Mouse (Mus musculus): Measurements from ENCODE around the gene Phactr2. TPM values are rescaled to one million over a fixed set of nuclear protein-coding genes. Genes with fewer than 3 reads are reported as not detected.

Gene Phactr2
- polyA plus RNA-seq, 1 experiment from 2014 or later = 7.2 TPM

DNA sequence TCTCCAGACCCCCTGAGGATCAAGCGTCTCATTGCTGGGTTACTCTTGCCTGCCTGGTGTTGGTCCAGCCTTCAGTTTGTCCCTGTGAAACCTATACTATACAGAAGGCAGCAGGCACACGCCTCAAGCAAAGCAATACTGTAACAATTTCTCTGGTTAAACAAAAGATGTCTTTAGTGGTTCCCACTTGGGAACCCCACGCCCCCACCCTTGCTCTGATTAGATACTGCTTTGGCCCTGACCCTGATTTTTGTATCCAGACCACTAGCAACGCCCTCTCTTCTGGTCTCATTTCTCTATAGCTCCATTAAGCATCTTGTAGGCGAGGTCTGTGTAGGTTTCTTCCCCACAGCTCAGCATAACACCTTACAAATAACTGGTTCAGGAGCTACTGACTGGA is 159.2 kb downstream of the Phactr2 start:
- no peak overlapping the region for H3K9ac ChIP-seq (ENCODE audit: low read length)
- no peaks in the 10 kb centered on the region for H3K9me3 ChIP-seq (replicated peaks; ENCODE audit: control insufficient read depth, low read length)
- no peaks in the 10 kb centered on the region for H3K27me3 ChIP-seq (replicated peaks; ENCODE audit: control insufficient read depth, insufficient read depth, low read length)
- DNase-seq (ENCODE audit: low spot score) = no peak
- H3K4me1 ChIP-seq (ENCODE audit: control insufficient read depth, insufficient read depth, low read length) = peaks cover 13% of the 10 kb centered on the region; the same call in 1 of the 2 replicates
- no peaks in the 10 kb centered on the region for H3K36me3 ChIP-seq (ENCODE audit: control insufficient read depth, insufficient read depth, low read length)
- no peak overlapping the region for H3K27ac ChIP-seq (ENCODE audit: low read depth, low read length)
- ATAC-seq = no peak
- no peak overlapping the region for H3K4me3 ChIP-seq (ENCODE audit: low read depth, low read length)
- no peak overlapping the region for H3K4me2 ChIP-seq (ENCODE audit: low read length)
- WGBS = 77% methylated on average over 5 of the region's 5 CpGs

DNA sequence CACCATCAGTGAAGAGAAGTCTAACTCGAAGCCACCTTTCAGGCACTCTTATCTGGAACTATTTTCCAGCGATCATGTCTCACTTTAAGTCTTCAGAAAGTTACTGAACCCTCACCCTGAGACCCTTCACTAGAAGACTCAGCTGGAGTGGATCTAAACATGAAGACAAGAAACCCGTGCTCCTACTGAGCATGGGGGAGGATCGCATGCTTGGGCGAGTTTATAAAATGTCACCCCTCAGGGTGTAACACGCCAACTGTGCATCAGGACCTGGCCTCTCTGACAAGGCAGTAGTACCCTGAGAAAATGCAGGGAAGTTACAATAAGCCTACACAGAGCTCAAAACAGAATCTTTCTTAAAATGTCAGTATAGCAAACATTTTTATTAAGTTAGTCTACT is 161.6 kb downstream of the Phactr2 start:
- H3K36me3 ChIP-seq (ENCODE audit: control insufficient read depth, insufficient read depth, low read length) = no peaks in the 10 kb centered on the region
- WGBS = 43% methylated on average over 6 of the region's 6 CpGs
- no peak for ATAC-seq

DNA sequence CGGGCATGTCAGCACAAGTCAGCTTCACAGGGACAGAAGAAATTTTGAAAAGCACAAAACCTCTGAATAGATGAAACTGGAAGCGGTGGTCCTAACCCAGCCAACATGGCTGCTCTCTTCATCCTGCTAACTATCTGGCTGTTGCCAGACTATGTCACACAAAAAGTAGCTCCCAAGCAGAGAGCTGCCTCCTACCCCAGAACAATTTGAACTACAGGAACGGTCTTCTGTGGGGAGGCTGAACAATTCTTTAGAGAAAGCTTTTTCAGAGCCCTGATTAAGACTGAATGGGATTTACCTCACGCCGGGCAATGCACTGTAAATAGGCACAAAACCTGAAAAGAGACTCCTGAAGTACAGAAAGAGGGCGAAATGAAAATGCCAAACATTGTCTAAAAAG is 162.6 kb downstream of the Phactr2 start:
- DNase-seq (ENCODE audit: low spot score) (peak; percentile 54), ATAC-seq (0 out of 2 replicates have a peak, but pooled peaks have one; percentile 41)
- no peak overlapping the region for H3K4me3 ChIP-seq (ENCODE audit: low read depth, low read length)
- H3K27ac ChIP-seq (ENCODE audit: low read depth, low read length) = peak overlapping the region; percentile 65; the same call in 1 of the 2 replicates
- H3K36me3 ChIP-seq (ENCODE audit: control insufficient read depth, insufficient read depth, low read length) = no peaks in the 10 kb centered on the region
- no peaks in the 10 kb centered on the region for H3K9me3 ChIP-seq (replicated peaks; ENCODE audit: control insufficient read depth, low read length)
- WGBS = 6% methylated on average over 6 of the region's 6 CpGs
- H3K27me3 ChIP-seq (replicated peaks; ENCODE audit: control insufficient read depth, insufficient read depth, low read length) = no peaks in the 10 kb centered on the region
- H3K9ac ChIP-seq (ENCODE audit: low read length) = no peak overlapping the region
- H3K4me2 ChIP-seq (ENCODE audit: low read length) = no peak overlapping the region
- peaks cover 13% of the 10 kb centered on the region; the same call in 1 of the 2 replicates for H3K4me1 ChIP-seq (ENCODE audit: control insufficient read depth, insufficient read depth, low read length)

More for the DNA sequence above, 161.6 kb downstream of the Phactr2 start:
- no peak for DNase-seq (ENCODE audit: low spot score)
- Histone ChIP-seq H3K9ac (ENCODE audit: low read length) (no peak overlapping the region), H3K4me2 (ENCODE audit: low read length) (no peak overlapping the region), H3K27me3 (replicated peaks; ENCODE audit: control insufficient read depth, insufficient read depth, low read length) (no peaks in the 10 kb centered on the region), H3K9me3 (replicated peaks; ENCODE audit: control insufficient read depth, low read length) (no peaks in the 10 kb centered on the region), H3K4me1 (ENCODE audit: control insufficient read depth, insufficient read depth, low read length) (peaks cover 13% of the 10 kb centered on the region; the same call in 1 of the 2 replicates), H3K27ac (ENCODE audit: low read depth, low read length) (no peak overlapping the region), H3K4me3 (ENCODE audit: low read depth, low read length) (no peak overlapping the region)

DNA sequence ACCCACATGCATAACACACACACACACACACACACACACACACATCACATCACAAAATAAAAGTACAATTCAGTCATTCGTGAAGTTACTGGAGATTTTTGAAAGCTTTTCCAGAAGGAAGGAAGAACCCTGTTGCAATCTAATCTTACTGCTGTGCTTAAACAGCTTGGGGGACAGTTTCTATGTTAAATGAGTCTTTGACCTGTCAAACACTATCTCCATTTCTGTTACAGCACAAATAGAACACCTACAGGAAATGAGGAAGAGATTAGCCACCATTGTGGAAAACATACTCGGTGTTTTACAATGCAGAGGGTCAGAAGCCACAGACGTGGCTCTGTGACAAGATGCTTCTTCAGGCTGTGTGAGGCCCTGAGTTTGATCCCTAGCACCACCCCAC is 164.1 kb downstream of the Phactr2 start:
- H3K27ac ChIP-seq (ENCODE audit: low read depth, low read length) = no peak overlapping the region
- peaks cover 16% of the 10 kb centered on the region; the same call in 1 of the 2 replicates for H3K4me1 ChIP-seq (ENCODE audit: control insufficient read depth, insufficient read depth, low read length)
- no peak overlapping the region for H3K4me3 ChIP-seq (ENCODE audit: low read depth, low read length)
- H3K4me2 ChIP-seq (ENCODE audit: low read length) = no peak overlapping the region
- H3K36me3 ChIP-seq (ENCODE audit: control insufficient read depth, insufficient read depth, low read length) = no peaks in the 10 kb centered on the region
- ATAC-seq (no peak), DNase-seq (ENCODE audit: low spot score) (no peak)
- no peaks in the 10 kb centered on the region for H3K27me3 ChIP-seq (replicated peaks; ENCODE audit: control insufficient read depth, insufficient read depth, low read length)
- no peaks in the 10 kb centered on the region for H3K9me3 ChIP-seq (replicated peaks; ENCODE audit: control insufficient read depth, low read length)
- WGBS = 62% methylated on average over 3 of the region's 3 CpGs
- no peak overlapping the region for H3K9ac ChIP-seq (ENCODE audit: low read length)

DNA sequence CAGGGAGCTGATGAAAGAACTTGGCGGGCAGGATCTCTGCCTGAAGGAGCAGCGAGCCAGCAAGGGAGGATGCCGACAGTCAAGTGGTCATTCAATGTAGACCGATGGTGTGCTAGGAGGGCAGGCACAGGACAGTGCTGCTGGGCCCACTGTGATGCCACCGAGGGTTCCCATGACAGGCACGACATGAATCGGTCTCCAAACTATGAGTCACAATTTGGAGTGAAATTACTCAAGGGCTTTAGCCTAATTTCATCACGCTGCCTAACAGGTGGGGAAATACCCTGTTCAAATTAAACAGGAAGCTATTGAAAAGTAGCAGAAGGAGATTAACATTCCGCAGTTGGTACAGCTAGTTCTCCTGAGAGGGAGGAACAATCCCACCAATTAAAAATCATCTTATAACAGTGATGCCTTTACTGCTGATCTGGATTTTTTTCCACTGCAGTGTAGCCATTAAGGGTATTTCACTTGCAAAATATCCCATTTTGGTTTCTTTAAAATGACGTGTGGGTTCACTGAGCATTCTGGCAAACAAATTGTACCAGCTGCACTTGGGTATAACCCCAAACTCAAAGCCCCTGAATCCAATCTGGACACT is 169.5 kb downstream of the Phactr2 start:
- DNase-seq (ENCODE audit: low spot score) (peak; percentile 93), ATAC-seq (peak; percentile 92)
- WGBS = 12% methylated on average over 10 of the region's 10 CpGs
- Histone ChIP-seq H3K27me3 (replicated peaks; ENCODE audit: control insufficient read depth, insufficient read depth, low read length) (no peaks in the 10 kb centered on the region), H3K27ac (ENCODE audit: low read depth, low read length) (peak overlapping the region; percentile 72; the same call in 1 of the 2 replicates), H3K36me3 (ENCODE audit: control insufficient read depth, insufficient read depth, low read length) (no peaks in the 10 kb centered on the region), H3K4me3 (ENCODE audit: low read depth, low read length) (no peak overlapping the region), H3K9me3 (replicated peaks; ENCODE audit: control insufficient read depth, low read length) (no peaks in the 10 kb centered on the region), H3K4me2 (ENCODE audit: low read length) (peak overlapping the region; percentile 21; the same call in 1 of the 2 replicates), H3K4me1 (ENCODE audit: control insufficient read depth, insufficient read depth, low read length) (peaks cover 15% of the 10 kb centered on the region), H3K9ac (ENCODE audit: low read length) (no peak overlapping the region)

DNA sequence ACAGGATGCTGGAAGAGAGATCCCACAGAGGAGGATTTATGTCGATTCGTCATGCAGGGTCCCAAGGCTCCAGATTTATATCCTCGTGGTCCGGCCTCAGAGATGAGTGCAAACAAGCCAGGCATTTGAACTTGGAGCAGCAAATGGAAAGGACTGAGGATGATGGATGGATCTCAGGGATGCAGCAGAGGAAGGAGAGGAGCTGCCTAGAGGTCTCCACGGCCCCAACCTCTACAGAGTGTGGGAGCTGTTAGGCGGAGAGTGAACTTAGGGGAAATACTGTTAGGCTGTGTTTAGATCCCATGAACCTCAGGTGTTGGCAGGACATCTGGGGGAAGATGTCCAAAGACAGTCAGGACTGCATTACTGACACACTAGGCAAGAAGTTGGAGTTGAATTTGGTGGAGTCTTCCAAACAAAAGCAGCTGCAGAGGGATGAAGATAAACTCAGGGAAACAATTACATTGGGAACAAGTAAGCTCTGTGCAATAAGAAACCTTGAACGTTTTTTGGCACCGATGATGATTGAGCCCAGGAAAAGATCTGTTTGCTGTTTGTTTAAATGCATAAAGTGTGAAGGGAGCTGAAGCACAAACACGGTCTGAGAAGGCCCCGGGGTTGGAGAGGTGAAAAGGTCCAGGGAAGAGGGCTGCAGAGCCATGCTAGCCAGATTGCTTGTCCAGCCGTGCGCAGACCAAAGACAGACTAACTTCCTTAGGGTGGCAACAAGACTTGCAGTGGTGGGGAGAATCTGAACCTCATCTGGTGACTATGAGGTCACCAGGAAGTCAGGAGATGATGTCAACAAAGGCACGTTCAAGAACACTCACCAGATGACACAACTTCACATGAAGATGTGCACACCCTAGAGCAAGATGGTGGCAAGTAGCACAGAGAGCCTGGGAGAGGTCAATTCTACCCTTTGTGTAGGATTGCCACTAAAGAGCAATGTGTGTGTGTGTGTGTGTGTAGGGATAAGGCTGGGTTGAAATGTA is 170.6 kb downstream of the Phactr2 start:
- Histone ChIP-seq H3K9me3 (replicated peaks; ENCODE audit: control insufficient read depth, low read length) (no peaks in the 10 kb centered on the region), H3K27ac (ENCODE audit: low read depth, low read length) (peak overlapping the region; percentile 72)

DNA sequence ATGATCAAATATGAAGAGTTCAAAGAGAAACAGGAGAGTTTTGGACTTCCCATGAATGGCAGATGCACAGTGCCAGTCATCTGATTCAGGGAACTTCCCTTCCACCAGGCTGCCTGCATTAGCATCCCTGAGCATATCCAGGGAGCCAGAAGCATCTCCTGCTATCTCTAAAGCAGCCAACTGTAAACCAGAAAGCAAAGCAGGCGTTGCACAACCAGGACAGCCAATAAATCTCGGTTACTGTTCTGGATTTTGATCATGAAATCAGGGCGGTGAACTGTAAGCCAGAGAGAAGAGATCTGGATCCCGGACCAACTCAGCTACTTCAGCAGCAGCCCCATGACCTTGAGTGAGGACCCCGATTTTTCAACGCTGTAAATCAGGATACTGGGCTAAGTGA is 173.6 kb downstream of the Phactr2 start:
- H3K9ac ChIP-seq (ENCODE audit: low read length) = no peak overlapping the region
- no peak for DNase-seq (ENCODE audit: low spot score)
- no peak overlapping the region for H3K4me2 ChIP-seq (ENCODE audit: low read length)
- no peaks in the 10 kb centered on the region for H3K9me3 ChIP-seq (replicated peaks; ENCODE audit: control insufficient read depth, low read length)
- no peak overlapping the region for H3K27ac ChIP-seq (ENCODE audit: low read depth, low read length)
- H3K4me3 ChIP-seq (ENCODE audit: low read depth, low read length) = no peak overlapping the region
- peaks cover 15% of the 10 kb centered on the region for H3K4me1 ChIP-seq (ENCODE audit: control insufficient read depth, insufficient read depth, low read length)
- 90% methylated on average over 6 of the region's 6 CpGs for WGBS
- H3K36me3 ChIP-seq (ENCODE audit: control insufficient read depth, insufficient read depth, low read length) = no peaks in the 10 kb centered on the region
- no peak for ATAC-seq
- H3K27me3 ChIP-seq (replicated peaks; ENCODE audit: control insufficient read depth, insufficient read depth, low read length) = no peaks in the 10 kb centered on the region

More for the DNA sequence above, 170.6 kb downstream of the Phactr2 start:
- no peak for ATAC-seq
- no peaks in the 10 kb centered on the region for H3K36me3 ChIP-seq (ENCODE audit: control insufficient read depth, insufficient read depth, low read length)
- no peak for DNase-seq (ENCODE audit: low spot score)
- H3K4me1 ChIP-seq (ENCODE audit: control insufficient read depth, insufficient read depth, low read length) = peaks cover 15% of the 10 kb centered on the region
- no peak overlapping the region for H3K4me3 ChIP-seq (ENCODE audit: low read depth, low read length)
- 86% methylated on average over 13 of the region's 13 CpGs for WGBS
- H3K27me3 ChIP-seq (replicated peaks; ENCODE audit: control insufficient read depth, insufficient read depth, low read length) = no peaks in the 10 kb centered on the region
- no peak overlapping the region for H3K4me2 ChIP-seq (ENCODE audit: low read length)
- no peak overlapping the region for H3K9ac ChIP-seq (ENCODE audit: low read length)

DNA sequence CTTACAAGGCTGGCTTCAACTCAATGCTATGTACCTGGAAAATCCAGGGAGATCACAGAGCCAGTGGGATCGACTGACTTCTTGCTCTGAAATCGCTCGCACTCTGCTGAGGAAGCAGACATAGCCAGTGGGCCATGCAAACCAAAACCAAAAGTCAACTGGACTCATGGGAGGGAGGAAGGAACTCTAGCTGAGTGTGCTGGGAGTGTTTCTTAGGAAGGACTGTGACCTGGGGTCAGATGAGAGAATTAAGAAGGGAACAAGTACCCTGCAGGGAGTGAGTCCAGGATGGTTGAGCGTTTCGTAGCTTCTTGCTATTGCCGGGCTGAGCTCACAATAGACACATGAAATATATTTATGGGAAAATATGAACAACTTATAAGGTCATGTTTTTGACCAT is 174.0 kb downstream of the Phactr2 start:
- H3K27me3 ChIP-seq (replicated peaks; ENCODE audit: control insufficient read depth, insufficient read depth, low read length) = no peaks in the 10 kb centered on the region
- 85% methylated on average over 6 of the region's 6 CpGs for WGBS
- no peak overlapping the region for H3K4me3 ChIP-seq (ENCODE audit: low read depth, low read length)
- ATAC-seq (no peak), DNase-seq (ENCODE audit: low spot score) (no peak)
- no peak overlapping the region for H3K9ac ChIP-seq (ENCODE audit: low read length)
- H3K36me3 ChIP-seq (ENCODE audit: control insufficient read depth, insufficient read depth, low read length) = no peaks in the 10 kb centered on the region
- no peak overlapping the region for H3K27ac ChIP-seq (ENCODE audit: low read depth, low read length)
- no peak overlapping the region for H3K4me2 ChIP-seq (ENCODE audit: low read length)
- peaks cover 12% of the 10 kb centered on the region for H3K4me1 ChIP-seq (ENCODE audit: control insufficient read depth, insufficient read depth, low read length)
- no peaks in the 10 kb centered on the region for H3K9me3 ChIP-seq (replicated peaks; ENCODE audit: control insufficient read depth, low read length)

Measured in forebrain, embryonic 14.5 days (tissue).